Mouse (Mus musculus) CH12.LX (cell line): ENCODE data around the gene Zfp78. TPM values are rescaled to one million over a fixed set of nuclear protein-coding genes. Genes with fewer than 3 reads are reported as not detected.

ENCODE experiments used
- DNase-seq: peaks from one replicate; pipeline ENCODE4 v3.0.0-alpha.2; 2013; ENCODE audit errors: extremely low read depth
- H3K27ac ChIP-seq: 2 replicates; pipeline ENCODE4 v1.5.1; 2012; ENCODE audit warnings: low read depth, mild to moderate bottlenecking, control low read depth, moderate library complexity; ENCODE audit not compliant: insufficient read depth
- H3K27me3 ChIP-seq: replicated peaks from 2 replicates; pipeline ENCODE3; 2012; ENCODE audit warnings: inconsistent platforms
- H3K36me3 ChIP-seq, 2 experiments: replicated peaks in 1 of 2; 2 replicates each; pipeline versions ENCODE3 to v1.6.1; 2012; ENCODE audit warnings: inconsistent platforms in 1 of 2, low read length in 1 of 2, mild to moderate bottlenecking in 1 of 2, mixed read lengths in 1 of 2, moderate library complexity in 1 of 2; ENCODE audit not compliant: control insufficient read depth in 1 of 2, insufficient read depth in 1 of 2
- H3K4me1 ChIP-seq, 2 experiments: 2 replicates each; pipeline ENCODE4 v1.6.1; 2012; ENCODE audit warnings: inconsistent platforms in 1 of 2, moderate library complexity in 1 of 2; ENCODE audit not compliant: insufficient read depth in 2 of 2, control insufficient read depth in 1 of 2
- H3K4me2 ChIP-seq: 2 replicates; pipeline ENCODE4 v1.6.1; 2012; ENCODE audit warnings: low read depth, mild to moderate bottlenecking, control low read depth; ENCODE audit not compliant: poor library complexity, insufficient read depth, severe bottlenecking
- H3K4me3 ChIP-seq, 3 experiments: fragments of 150-350 bp in 1 of 3; sonication (generic) in 1 of 3; replicated peaks in 1 of 3; 2 replicates each; pipeline versions ENCODE3 to v1.5.1; 2011 to 2012; ENCODE audit warnings: low read depth in 2 of 3, low read length in 2 of 3, mild to moderate bottlenecking in 2 of 3, moderate library complexity in 2 of 3, control low read depth in 1 of 3, improper control_type of control experiment in 1 of 3, inconsistent platforms in 1 of 3, mixed read lengths in 1 of 3; ENCODE audit not compliant: poor library complexity in 1 of 3
- H3K79me2 ChIP-seq: replicated peaks from 2 replicates; pipeline ENCODE4 v1.6.1; 2012; ENCODE audit warnings: mild to moderate bottlenecking, moderate library complexity; ENCODE audit not compliant: control insufficient read depth, poor library complexity, insufficient read depth, severe bottlenecking; ENCODE audit errors: extremely low read depth
- H3K9ac ChIP-seq: 2 replicates; pipeline ENCODE4 v1.6.1; 2012; ENCODE audit warnings: low read depth, mild to moderate bottlenecking, control low read depth, moderate library complexity; ENCODE audit not compliant: insufficient read depth
- H3K9me3 ChIP-seq: replicated peaks from 2 replicates; pipeline ENCODE3; 2012; ENCODE audit warnings: low read length, inconsistent platforms, mixed read lengths
- CHD1 ChIP-seq: IDR thresholded peaks from 2 replicates; pipeline ENCODE4 v1.6.1; 2012; ENCODE audit warnings: low read depth, low read length, improper control_type of control experiment, inconsistent platforms
- ETS1 ChIP-seq: conservative IDR thresholded peaks from 2 replicates; pipeline ENCODE4 v1.6.1; 2012; ENCODE audit warnings: low read depth, mild to moderate bottlenecking, inconsistent platforms, low read length, improper control_type of control experiment, moderate library complexity
- HCFC1 ChIP-seq: IDR thresholded peaks from 2 replicates; pipeline ENCODE4 v1.6.1; 2012; ENCODE audit warnings: low read depth, mild to moderate bottlenecking, inconsistent platforms, low read length, improper control_type of control experiment
- IRF4 ChIP-seq: IDR thresholded peaks from 2 replicates; pipeline ENCODE4 v1.6.1; 2014; ENCODE audit warnings: low read depth, mild to moderate bottlenecking, inconsistent platforms, low read length, improper control_type of control experiment
- JUND ChIP-seq: conservative IDR thresholded peaks from 2 replicates; pipeline ENCODE4 v1.6.1; 2011; ENCODE audit warnings: low read depth, low read length, improper control_type of control experiment
- KAT2A ChIP-seq: IDR thresholded peaks from 2 replicates; pipeline ENCODE4 v1.6.1; 2012; ENCODE audit warnings: low read length, improper control_type of control experiment, inconsistent platforms; ENCODE audit not compliant: insufficient replicate concordance
- NRF1 ChIP-seq: IDR thresholded peaks from 2 replicates; pipeline ENCODE4 v1.6.1; 2014; ENCODE audit warnings: low read depth, mild to moderate bottlenecking, inconsistent platforms, low read length, improper control_type of control experiment, moderate library complexity
- RAD21 ChIP-seq: IDR thresholded peaks from 2 replicates; pipeline ENCODE4 v1.6.1; 2011; ENCODE audit warnings: low read depth, mild to moderate bottlenecking, low read length, improper control_type of control experiment, moderate library complexity
- USF1 ChIP-seq: IDR thresholded peaks from 2 replicates; pipeline ENCODE4 v1.6.1; 2014; ENCODE audit warnings: low read depth, mild to moderate bottlenecking, inconsistent platforms, low read length, improper control_type of control experiment
- ZC3H11A ChIP-seq: IDR thresholded peaks from 2 replicates; pipeline ENCODE4 v1.6.1; 2012; ENCODE audit warnings: low read depth, mild to moderate bottlenecking, inconsistent platforms, low read length, improper control_type of control experiment
- ZKSCAN1 ChIP-seq: IDR thresholded peaks from 2 replicates; pipeline ENCODE4 v1.6.1; 2012; ENCODE audit warnings: low read depth, inconsistent platforms, low read length, improper control_type of control experiment, borderline replicate concordance
- dilution Hi-C: fragments of 300-500 bp; cut with MboI; formaldehyde crosslinking; loops from 2 replicates; pipeline ENCODE4 v1.14.3; 2020; ENCODE audit warnings: low sequenced_read_pairs; ENCODE audit not compliant: extremely low pct_unique_long_range_greater_than_20kb, extremely low pct_ligation_motif_present
- in situ Hi-C: fragments of 300-500 bp; cut with MboI; formaldehyde crosslinking; loops from 3 replicates; pipeline ENCODE4 v1.14.3; 2019; ENCODE audit warnings: low sequenced_read_pairs, low pct_ligation_motif_present, low pct_unique_long_range_greater_than_20kb, mixed read lengths
- polyA plus RNA-seq: library from polyadenylated mRNA; unstranded; fragments of >175 nt; gene quantifications from 2 replicates; pipeline ENCODE4 v1.2.1, GENCODE M21; 2012; ENCODE audit warnings: low read depth; ENCODE audit not compliant: insufficient read length
- total RNA-seq, 2 experiments: library from RNA; depleted of rRNA; stranded (reverse); fragments of 300-350 nt in 1 of 2; fragments of >200 nt in 1 of 2; gene quantifications; 2 replicates each; pipeline ENCODE4 v1.2.3; 2012 to 2014

Gene Zfp78
- total and polyA plus RNA-seq, 3 experiments: not detected

DNA sequence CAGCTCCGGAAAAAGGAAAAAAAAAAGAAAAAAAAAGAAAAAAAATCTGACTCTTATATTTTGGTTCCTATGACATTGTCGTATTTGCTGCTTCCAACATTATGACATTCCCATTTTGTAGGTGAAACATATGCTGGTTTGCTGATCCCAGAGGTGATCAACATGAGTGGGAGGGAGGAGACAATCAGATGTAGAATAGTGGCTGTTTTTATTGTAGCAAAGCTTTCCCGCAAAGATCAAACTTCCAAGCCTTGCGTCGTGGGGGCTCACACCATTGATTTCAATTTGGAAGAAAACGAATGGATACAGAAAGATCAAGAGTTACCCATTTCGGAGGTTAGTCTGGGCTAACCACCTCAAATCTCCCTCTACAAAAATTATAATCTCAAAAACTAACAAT, 1.3 kb upstream of the Zfp78 start:
- Histone ChIP-seq H3K9me3 (peaks cover 10% of the 10 kb centered on the region), H3K27me3 (peaks cover 8% of the 10 kb centered on the region), H3K4me2 (no peak overlapping the region), H3K4me3 (no peak overlapping the region), H3K36me3 (no peaks in the 10 kb centered on the region), H3K27ac (no peak overlapping the region), H3K4me1 (no peaks in the 10 kb centered on the region), H3K79me2 (no peaks in the 10 kb centered on the region), H3K9ac (no peak overlapping the region)
- dilution Hi-C loops (no loop called here), in situ Hi-C loops (loop anchor here (25.0 kb wide), 2 partner anchors 301 to 551 kb away; no protein-coding TSS in a partner anchor)
- DNase-seq: no peak
- TF ChIP-seq NRF1: no peak
- TF ChIP-seq KAT2A: no peak
- no peak for TF ChIP-seq RAD21
- no peak for TF ChIP-seq JUND

- no peak overlapping the region for H3K27ac ChIP-seq
- dilution Hi-C loops: no loop called here
- in situ Hi-C loops: loop anchor here (25.0 kb wide), 2 partner anchors 300 to 550 kb away; no protein-coding TSS in a partner anchor
- no peak overlapping the region for H3K9ac ChIP-seq
- no peak for TF ChIP-seq HCFC1
- H3K36me3 ChIP-seq: no peaks in the 10 kb centered on the region
- H3K79me2 ChIP-seq: no peaks in the 10 kb centered on the region
- H3K4me2 ChIP-seq: no peak overlapping the region
- H3K4me1 ChIP-seq: no peaks in the 10 kb centered on the region
- no peak for DNase-seq
- peaks cover 10% of the 10 kb centered on the region for H3K9me3 ChIP-seq
- H3K4me3 ChIP-seq: no peak overlapping the region
- peaks cover 4% of the 10 kb centered on the region for H3K27me3 ChIP-seq
Observed at GRCm38 (mm10) chr7:6362268-6363046, 623 bp upstream of the Zfp78 start.

DNA sequence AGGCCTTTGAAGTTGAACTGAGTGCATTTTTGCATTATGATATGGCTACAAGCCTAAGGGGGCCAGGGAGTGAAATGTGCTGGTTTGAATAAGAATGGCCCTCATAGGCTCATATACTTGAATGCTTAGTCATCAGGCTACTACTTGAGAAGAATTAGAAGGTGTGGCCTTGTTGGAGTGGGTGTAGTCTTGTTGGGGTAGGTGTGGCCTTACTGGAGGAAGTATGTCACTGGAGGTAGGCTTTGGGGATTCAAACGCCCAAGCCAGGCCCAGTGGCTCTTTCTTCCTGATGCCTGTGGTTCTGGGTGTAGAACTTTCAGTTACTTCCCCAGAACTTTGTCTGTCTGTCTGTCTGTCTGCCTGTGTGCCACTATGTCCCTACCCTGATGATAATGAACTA, 1.7 kb downstream of the Zfp78 start:
- H3K9ac ChIP-seq: no peak overlapping the region
- no peaks in the 10 kb centered on the region for H3K4me1 ChIP-seq
- peaks cover 7% of the 10 kb centered on the region for H3K27me3 ChIP-seq
- DNase-seq: no peak
- no peak overlapping the region for H3K27ac ChIP-seq
- in situ Hi-C loops: loop anchor here (25.0 kb wide), 2 partner anchors 298 to 548 kb away; no protein-coding TSS in a partner anchor
- peaks cover 10% of the 10 kb centered on the region for H3K9me3 ChIP-seq
- dilution Hi-C loops: no loop called here
- H3K4me2 ChIP-seq: no peak overlapping the region
- no peaks in the 10 kb centered on the region for H3K79me2 ChIP-seq
- no peaks in the 10 kb centered on the region for H3K36me3 ChIP-seq
- TF ChIP-seq CHD1 (no peak), ZKSCAN1 (no peak), IRF4 (no peak), USF1 (no peak), ZC3H11A (no peak), ETS1 (no peak)
- H3K4me3 ChIP-seq: no peak overlapping the region
